Mouse (Mus musculus) kidney, postnatal 0 days (tissue): ENCODE data around the gene Tia1. TPM values are rescaled to one million over a fixed set of nuclear protein-coding genes. Genes with fewer than 3 reads are reported as not detected.

Source experiments
- ATAC-seq: fragments of 200-750 bp; cut with Nextera tagmentation; replicated peaks from 2 replicates; pipeline ENCODE4 v1.8.0; 2017; ENCODE audit warnings: low read depth, moderate number of reproducible peaks, moderate TSS enrichment, moderate library complexity; ENCODE audit not compliant: low FRiP score
- DNase-seq: peaks from one replicate; pipeline ENCODE4 v3.0.0-alpha.2; 2016; ENCODE audit warnings: low spot score
- H3K27ac ChIP-seq: fragments of 300-500 bp; sonication (generic); 2 replicates; pipeline ENCODE4 v1.5.1; 2014; ENCODE audit warnings: mild to moderate bottlenecking
- H3K27me3 ChIP-seq: fragments of 300-500 bp; sonication (generic); 2 replicates; pipeline ENCODE4 v1.6.1; 2014; ENCODE audit warnings: low read length, mixed read lengths; ENCODE audit not compliant: insufficient read depth
- H3K36me3 ChIP-seq: fragments of 300-500 bp; sonication (generic); 2 replicates; pipeline ENCODE4 v1.6.1; 2014; ENCODE audit warnings: low read length, mixed read lengths; ENCODE audit not compliant: insufficient read depth
- H3K4me1 ChIP-seq: fragments of 300-500 bp; sonication (generic); replicated peaks from 2 replicates; pipeline ENCODE4 v1.6.1; 2014; ENCODE audit warnings: antibody characterized with exemption, low read length, mixed read lengths; ENCODE audit not compliant: insufficient read depth
- H3K4me2 ChIP-seq: fragments of 300-500 bp; sonication (generic); 2 replicates; pipeline ENCODE4 v1.6.1; 2014; ENCODE audit warnings: mild to moderate bottlenecking, low read length, moderate library complexity, mixed read lengths
- H3K4me3 ChIP-seq: fragments of 300-500 bp; sonication (generic); replicated peaks from 2 replicates; pipeline ENCODE4 v1.5.1; 2014; ENCODE audit warnings: low read depth, low read length
- H3K9ac ChIP-seq: fragments of 300-500 bp; sonication (generic); 2 replicates; pipeline ENCODE4 v1.6.1; 2014; ENCODE audit warnings: low read depth, low read length
- H3K9me3 ChIP-seq: fragments of 300-500 bp; sonication (generic); replicated peaks from 2 replicates; pipeline ENCODE4 v1.6.1; 2016; ENCODE audit warnings: low read length, inconsistent platforms, mixed read lengths
- CTCF ChIP-seq: IDR thresholded peaks from 2 replicates; pipeline ENCODE4 v1.5.1; 2016; ENCODE audit warnings: antibody characterized with exemption, low read depth, mild to moderate bottlenecking, moderate library complexity
- WGBS: fragments of 180-500 bp; shearing (Covaris S2); extraction: QIAGEN DNeasy Blood & Tissue Kit; methylation state at CpG from one replicate; pipeline ENCODE4 v1.1.7; 2014; 5-methylcytosine and 5-hydroxymethylcytosine counted together
- polyA plus RNA-seq: library from polyadenylated mRNA; unstranded; fragments of >200 nt; fragmentation: Nextera tagmentation; extraction: Ambion mirVana; gene quantifications from 2 replicates; pipeline ENCODE4 v1.2.1, GENCODE M21; 2015

Tia1 gene
- polyA plus RNA-seq, 1 experiment from 2014 or later = 119 TPM

GRCm38 (mm10) chr6:86391326-86391725, 12.7 kb upstream of the Tia1 start:
- H3K9ac ChIP-seq = no peak overlapping the region
- no peaks in the 10 kb centered on the region for H3K27me3 ChIP-seq
- DNase-seq = no peak

GRCm38 (mm10) chr6:86393187-86393586, 10.8 kb upstream of the Tia1 start:
- 91% methylated on average over 1 of the region's 1 CpGs for WGBS
- H3K4me3 ChIP-seq = no peak overlapping the region
- TF ChIP-seq CTCF = peak; percentile 37; the same call in 1 of the 2 replicates
- H3K9me3 ChIP-seq = no peaks in the 10 kb centered on the region
- no peak overlapping the region for H3K9ac ChIP-seq
- H3K4me2 ChIP-seq = no peak overlapping the region
- peaks cover 41% of the 10 kb centered on the region; the same call in 1 of the 2 replicates for H3K36me3 ChIP-seq
- DNase-seq = no peak
- ATAC-seq = no peak
- no peaks in the 10 kb centered on the region for H3K27me3 ChIP-seq
- H3K27ac ChIP-seq = no peak overlapping the region
- peaks cover 20% of the 10 kb centered on the region; the same call in 1 of the 2 replicates for H3K4me1 ChIP-seq

More at GRCm38 (mm10) chr6:86391326-86391725, 12.7 kb upstream of the Tia1 start:
- Histone ChIP-seq H3K27ac (no peak overlapping the region), H3K4me1 (peaks cover 11% of the 10 kb centered on the region; the same call in 1 of the 2 replicates), H3K36me3 (peaks cover 45% of the 10 kb centered on the region; the same call in 1 of the 2 replicates), H3K4me3 (no peak overlapping the region), H3K9me3 (no peaks in the 10 kb centered on the region), H3K4me2 (no peak overlapping the region)
- TF ChIP-seq CTCF = peak; percentile 46; the same call in 1 of the 2 replicates
- no peak for ATAC-seq
- WGBS = 96% methylated on average over 5 of the region's 5 CpGs

DNA sequence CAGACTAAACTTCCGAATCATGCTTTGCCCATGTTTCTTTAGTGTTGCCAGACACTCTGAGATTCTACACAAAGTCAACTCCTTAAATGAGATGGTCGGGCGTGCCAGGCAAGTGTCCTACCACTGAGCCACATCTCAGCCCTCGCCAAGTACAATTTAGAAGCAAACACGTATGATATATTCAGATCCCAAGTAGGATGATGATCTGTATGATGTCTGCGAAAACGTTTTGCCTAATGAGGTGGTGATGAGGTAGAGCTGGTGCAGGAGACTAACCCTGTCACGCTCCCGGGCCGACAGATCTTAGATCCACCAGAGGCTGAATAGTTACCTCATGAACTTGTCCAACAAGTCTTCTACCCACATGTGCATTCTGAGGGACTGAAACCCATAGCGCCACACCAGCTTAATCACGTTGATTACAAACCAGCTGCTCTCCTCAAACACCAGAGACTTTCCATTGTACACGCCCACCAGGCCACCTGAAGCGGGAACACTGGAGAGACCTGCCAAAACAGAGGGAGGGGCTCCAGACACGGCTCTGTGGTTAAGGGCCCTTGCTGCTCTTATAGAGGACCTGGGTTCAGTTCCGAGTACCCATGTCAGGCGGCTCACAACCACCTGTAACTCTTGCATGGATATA, 9.8 kb upstream of the Tia1 start:
- Histone ChIP-seq H3K4me1 (peaks cover 20% of the 10 kb centered on the region; the same call in 1 of the 2 replicates), H3K4me2 (no peak overlapping the region), H3K27me3 (no peaks in the 10 kb centered on the region), H3K9ac (no peak overlapping the region), H3K27ac (no peak overlapping the region), H3K36me3 (peaks cover 31% of the 10 kb centered on the region; the same call in 1 of the 2 replicates), H3K9me3 (no peaks in the 10 kb centered on the region), H3K4me3 (no peak overlapping the region)
- 86% methylated on average over 17 of the region's 17 CpGs for WGBS
- DNase-seq (no peak), ATAC-seq (no peak)
- TF ChIP-seq CTCF = no peak

GRCm38 (mm10) chr6:86395021-86395420, 9.0 kb upstream of the Tia1 start:
- Histone ChIP-seq H3K4me1 (peaks cover 20% of the 10 kb centered on the region; the same call in 1 of the 2 replicates), H3K4me3 (no peak overlapping the region), H3K36me3 (peaks cover 24% of the 10 kb centered on the region; the same call in 1 of the 2 replicates), H3K9ac (no peak overlapping the region), H3K27me3 (no peaks in the 10 kb centered on the region), H3K4me2 (no peak overlapping the region), H3K9me3 (no peaks in the 10 kb centered on the region), H3K27ac (no peak overlapping the region)
- ATAC-seq (no peak), DNase-seq (no peak)
- TF ChIP-seq CTCF = no peak
- 91% methylated on average over 9 of the region's 9 CpGs for WGBS

DNA sequence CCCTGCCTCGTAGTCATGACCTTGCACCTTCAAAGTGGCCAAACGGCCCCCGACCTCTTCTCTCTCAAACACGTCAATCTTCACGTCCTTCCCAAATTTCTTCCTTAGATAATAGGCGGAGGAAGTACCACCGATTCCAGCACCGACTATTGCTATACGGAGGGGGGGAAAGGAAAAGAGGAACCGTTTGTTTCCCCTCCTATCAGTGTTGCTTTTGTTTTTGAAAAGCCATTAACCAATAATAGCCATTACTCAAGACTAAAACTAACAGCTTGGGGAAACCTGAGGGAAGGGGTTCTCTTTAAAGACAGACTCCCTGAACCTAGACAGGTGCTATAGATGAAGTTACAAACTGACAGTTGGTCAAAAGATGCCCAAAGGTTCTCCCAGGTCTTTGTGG, 8.1 kb upstream of the Tia1 start:
- no peak for ATAC-seq
- Histone ChIP-seq H3K4me1 (peaks cover 20% of the 10 kb centered on the region; the same call in 1 of the 2 replicates), H3K9ac (peak overlapping the region; percentile 93), H3K27ac (peak overlapping the region; percentile 91), H3K36me3 (peaks cover 15% of the 10 kb centered on the region; the same call in 1 of the 2 replicates), H3K4me3 (peak overlapping the region; percentile 93), H3K27me3 (no peaks in the 10 kb centered on the region), H3K9me3 (no peaks in the 10 kb centered on the region), H3K4me2 (peak overlapping the region; percentile 85)
- no peak for DNase-seq
- 20% methylated on average over 10 of the region's 10 CpGs for WGBS
- no peak for TF ChIP-seq CTCF

DNA sequence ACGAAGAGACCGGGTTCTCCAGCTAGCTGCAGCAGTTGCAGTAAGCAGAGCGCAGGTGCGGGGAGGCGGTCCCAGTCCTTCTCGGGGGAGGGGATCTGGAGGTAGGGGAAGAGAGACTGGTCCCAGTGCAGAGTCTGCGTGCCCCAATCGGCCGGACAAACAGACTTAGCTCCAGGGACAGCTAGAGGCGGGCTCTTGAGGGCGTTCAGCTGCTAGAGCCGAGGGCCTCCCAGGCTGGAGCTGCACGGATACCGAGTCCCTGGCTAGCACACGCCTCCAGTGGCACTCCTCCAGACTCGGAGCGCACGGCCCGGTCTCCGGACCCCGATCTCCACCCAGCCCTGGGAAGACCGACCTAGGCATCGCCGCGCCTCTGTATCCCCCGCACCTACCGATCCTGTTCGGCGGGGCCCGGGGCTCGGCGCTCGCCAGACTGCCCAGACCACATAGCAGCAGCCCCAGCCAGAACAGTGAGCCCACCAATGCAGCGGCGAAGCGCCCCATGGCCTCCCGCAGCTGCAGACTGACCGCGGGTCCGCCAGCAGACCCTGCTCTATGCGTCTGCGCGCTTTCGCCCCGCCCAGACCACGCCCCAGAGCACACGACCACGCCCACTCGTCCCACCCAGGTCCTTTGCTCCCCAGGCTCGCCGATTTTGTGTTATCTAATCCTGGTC, 7.3 kb upstream of the Tia1 start, which contains the start of gene Pcyox1:
TSS of gene Pcyox1 (minus strand) at position 574 of the 676 bp plus-strand sequence.
- peak within 1 kb of the TSS; percentile 85 for H3K4me2 ChIP-seq
- peak within 1 kb of the TSS; percentile 93 for H3K4me3 ChIP-seq
- peak; percentile 91 for ATAC-seq
- peak within 1 kb of the TSS; percentile 91 for H3K27ac ChIP-seq
- under 1% methylated on average over 51 of the region's 51 CpGs for WGBS
- peaks cover 8% of the 10 kb centered on the region; the same call in 1 of the 2 replicates for H3K36me3 ChIP-seq
- TF ChIP-seq CTCF = peak; percentile 12; the same call in 1 of the 2 replicates
- peak within 1 kb of the TSS; percentile 93 for H3K9ac ChIP-seq
- no peaks in the 10 kb centered on the region for H3K9me3 ChIP-seq
- peak; percentile 90 for DNase-seq
- H3K27me3 ChIP-seq = no peaks in the 10 kb centered on the region
- H3K4me1 ChIP-seq = peaks cover 20% of the 10 kb centered on the region; the same call in 1 of the 2 replicates
